Mouse (Mus musculus): ENCODE results near the gene Ngrn. TPM values are rescaled to one million over a fixed set of nuclear protein-coding genes. Genes with fewer than 3 reads are reported as not detected.

Gene Ngrn
- total RNA-seq, 2 experiments from 2014 or later = 25.2 to 25.6 TPM

- no peak for DNase-seq
- intact Hi-C loops (cut with DNase I) = no loop called here
Measured at GRCm38 (mm10) chr7:80296462-80296861, 35.4 kb downstream of the Ngrn start.

DNA sequence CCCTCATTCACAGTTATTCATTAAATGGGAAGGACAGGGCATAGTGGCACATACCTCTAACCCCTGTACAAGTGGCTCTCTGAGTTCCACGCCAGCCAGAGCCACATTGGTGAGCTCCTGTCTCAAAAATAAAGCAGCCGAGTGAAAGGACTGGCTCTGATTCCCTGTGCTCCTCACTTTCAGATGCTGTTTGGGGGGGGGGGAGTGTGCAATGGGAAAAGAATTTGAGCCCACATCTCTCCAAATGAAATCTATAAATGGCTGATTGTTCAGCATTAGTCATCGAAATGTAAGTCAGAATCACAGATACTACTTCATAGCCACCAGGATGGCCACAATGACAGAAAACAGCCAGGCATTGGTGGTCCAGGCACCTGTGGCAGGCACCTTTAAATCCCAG lies 36.0 kb downstream of the Ngrn start:
- DNase-seq = no peak
- intact Hi-C loops (cut with DNase I) = no loop called here

- DNase-seq = no peak
- intact Hi-C loops (cut with DNase I) = no loop called here
Measured at GRCm38 (mm10) chr7:80298754-80299153, 37.7 kb downstream of the Ngrn start.

DNA sequence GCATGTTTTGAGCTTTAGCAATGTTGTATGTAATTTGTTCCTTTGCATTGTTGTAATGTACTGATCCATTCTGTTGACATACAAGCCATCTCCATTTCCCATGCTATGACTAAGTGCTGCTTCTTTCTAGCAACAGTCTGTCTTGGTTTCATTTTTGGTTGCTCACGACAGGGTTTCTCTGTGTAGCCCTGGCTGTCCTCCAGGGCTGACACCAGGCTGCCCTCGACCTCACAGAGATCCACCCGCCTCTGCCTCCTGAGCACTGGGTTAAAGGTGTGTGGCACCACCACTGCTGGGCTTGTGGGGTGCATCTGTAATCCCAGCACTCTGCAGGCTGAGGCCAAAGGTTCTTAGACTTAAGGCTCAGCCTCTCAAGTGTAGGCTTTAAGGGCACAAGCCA lies 38.6 kb downstream of the Ngrn start:
- no peak for DNase-seq
- intact Hi-C loops (cut with DNase I) = no loop called here

DNA sequence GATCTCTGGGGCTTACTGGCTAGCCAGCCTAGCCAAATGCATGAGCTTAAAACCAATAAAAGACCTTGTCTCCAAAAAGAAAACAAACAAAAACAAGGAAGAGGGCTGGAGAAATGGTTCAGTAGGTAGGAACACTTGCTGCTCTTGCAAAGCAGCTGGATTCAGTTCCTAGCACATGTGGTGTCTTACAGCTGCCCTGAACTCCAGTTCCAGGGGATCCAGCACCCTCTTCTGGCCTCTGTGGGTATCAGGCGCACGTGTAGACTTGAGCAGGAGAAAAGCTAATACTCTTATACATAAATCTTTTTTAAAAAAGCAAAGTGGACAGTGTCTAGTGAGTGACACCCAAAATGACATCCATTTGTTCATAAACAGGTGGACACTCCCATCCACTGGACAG lies 40.5 kb downstream of the Ngrn start:
- DNase-seq = no peak
- intact Hi-C loops (cut with DNase I) = no loop called here

DNA sequence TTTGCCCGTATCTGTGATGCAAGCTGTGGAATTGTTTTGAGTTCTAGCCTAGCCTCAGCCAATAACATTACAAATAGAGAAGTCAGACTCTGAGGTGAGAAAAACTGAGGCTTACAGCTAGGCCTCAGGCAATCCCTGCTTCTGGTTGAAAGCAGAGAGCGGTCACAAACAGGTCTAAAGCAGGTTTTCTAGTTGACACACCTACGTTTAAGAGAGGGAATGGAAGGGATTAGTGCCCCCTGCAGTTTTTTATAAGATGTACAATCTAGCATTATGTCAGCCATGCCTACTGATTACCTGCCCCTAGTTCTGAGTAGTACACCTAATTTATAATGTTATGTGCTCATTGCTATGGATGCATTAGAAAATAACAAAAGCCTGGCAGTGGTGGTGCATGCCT lies 46.8 kb downstream of the Ngrn start:
- intact Hi-C loops (cut with DNase I) = no loop called here
- no peak for DNase-seq

- intact Hi-C loops (cut with DNase I) = no loop called here
- DNase-seq = no peak
Measured at GRCm38 (mm10) chr7:80310771-80311170, 49.8 kb downstream of the Ngrn start.

Other genes with a start within 250 kb of the Ngrn start
- 10 to 100 TPM; 21.6 to 27.4 TPM for gene Zfp710, start 236.4 kb upstream of the Ngrn start, total RNA-seq (2021)
- 1,000 to 10,000 TPM; 1,322 to 1,446 TPM for gene Idh2, start 145.8 kb upstream of the Ngrn start, total RNA-seq (2021)
- 10 to 100 TPM; 12.9 to 13.4 TPM for gene Sema4b, start 74.4 kb upstream of the Ngrn start, total RNA-seq (2021)
- 10 to 100 TPM; 18.1 to 22.5 TPM for gene Cib1, start 28.4 kb upstream of the Ngrn start, total RNA-seq (2021)
- 1 to 10 TPM; 1.9 TPM for gene Gdpgp1, start 28.4 kb upstream of the Ngrn start, total RNA-seq (2021)
- gene Ttll13, start 14.8 kb upstream of the Ngrn start, total RNA-seq (2021) = under 1 TPM; 0.46 to 0.55 TPM
- 1 to 10 TPM; 7.0 to 7.4 TPM for gene Vps33b, start 8.4 kb downstream of the Ngrn start, total RNA-seq (2021)
- 10 to 100 TPM; 12.4 to 19.8 TPM for gene Prc1, start 33.2 kb downstream of the Ngrn start, total RNA-seq (2021)
- 1 to 10 TPM; 6.8 to 7.6 TPM for gene Rccd1, start 63.2 kb downstream of the Ngrn start, total RNA-seq (2021)
- 10 to 100 TPM; 17.9 to 19.2 TPM for gene Unc45a, start 79.8 kb downstream of the Ngrn start, total RNA-seq (2021)
- gene Hddc3, start 81.9 kb downstream of the Ngrn start, total RNA-seq (2021) = 10 to 100 TPM; 29.7 to 31.3 TPM
- 10 to 100 TPM; 68.8 to 69.3 TPM for gene Man2a2, start 110.2 kb downstream of the Ngrn start, total RNA-seq (2021)
- 10 to 100 TPM; 16.7 to 18.2 TPM for gene Fes, start 126.7 kb downstream of the Ngrn start, total RNA-seq (2021)
- gene Furin, start 144.2 kb downstream of the Ngrn start, total RNA-seq (2021) = 100 to 1,000 TPM; 115 to 127 TPM

Measured in heart, postnatal 14 days (tissue).